Mouse (Mus musculus) embryo, embryonic 9.5 days (tissue): ENCODE measurements at regions not wholly inside any gene's neighbourhood (a gene's known extent, or its start where the extent isn't known, plus 50 kb on each side); places are given as distances from the start of the nearest gene placed in this dataset.

Source experiments
- DNase-seq: peaks from one replicate; pipeline ENCODE4 v3.0.0-alpha.2; 2017; ENCODE audit errors: extremely low spot score

GRCm38 (mm10) chr16:29147766-29148165 is 61.7 kb upstream of the Hrasls start:
- DNase-seq, result no peak

GRCm38 (mm10) chr16:29119217-29119616 is 90.3 kb upstream of the Hrasls start:
- DNase-seq, result no peak

- DNase-seq, result no peak
Observed at GRCm38 (mm10) chr16:29096791-29097190, 112.7 kb upstream of the Hrasls start.

DNA sequence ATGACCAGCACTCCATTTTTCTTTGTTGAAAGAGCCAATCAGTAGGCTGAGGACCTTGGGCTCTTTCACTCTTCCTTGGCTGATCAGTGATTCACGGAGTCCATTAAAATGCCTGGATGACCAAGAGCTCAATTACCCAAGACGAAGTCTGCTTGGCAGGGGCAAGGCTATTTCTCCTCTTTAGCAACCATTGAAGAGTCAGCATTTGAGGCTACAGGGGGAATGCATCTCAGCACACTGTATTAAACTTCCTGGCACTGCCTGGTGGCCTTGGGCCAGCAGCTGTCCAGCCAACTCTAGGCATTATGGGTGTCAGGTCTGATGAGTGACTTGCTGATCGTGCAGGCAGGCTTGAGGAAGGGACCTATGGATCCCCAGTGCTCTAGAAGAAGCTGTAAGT is 136.5 kb upstream of the Mb21d2 start:
- no peak for DNase-seq

GRCm38 (mm10) chr16:29065097-29065785 is 135.8 kb upstream of the Mb21d2 start:
- no peak for DNase-seq

DNA sequence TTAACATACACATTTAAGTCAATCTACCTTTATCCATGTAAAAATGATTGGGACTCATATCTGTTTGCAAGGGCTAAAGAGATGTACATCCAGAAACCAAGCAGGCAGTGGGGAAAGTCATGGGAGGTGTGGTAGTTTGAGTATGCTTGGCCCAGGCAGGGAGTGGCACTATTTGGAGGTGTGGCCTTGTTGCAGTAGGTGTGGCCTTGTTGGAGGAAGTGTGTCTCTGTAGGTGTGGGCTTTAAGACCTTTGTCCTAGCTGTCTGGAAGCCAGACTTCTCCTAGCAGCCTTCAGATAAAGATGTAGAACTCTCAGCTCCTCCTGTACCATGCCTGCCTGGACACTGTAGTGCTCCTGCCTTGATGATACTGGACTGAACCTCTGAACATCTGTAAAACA is 133.9 kb upstream of the Mb21d2 start:
- no peak for DNase-seq

DNA sequence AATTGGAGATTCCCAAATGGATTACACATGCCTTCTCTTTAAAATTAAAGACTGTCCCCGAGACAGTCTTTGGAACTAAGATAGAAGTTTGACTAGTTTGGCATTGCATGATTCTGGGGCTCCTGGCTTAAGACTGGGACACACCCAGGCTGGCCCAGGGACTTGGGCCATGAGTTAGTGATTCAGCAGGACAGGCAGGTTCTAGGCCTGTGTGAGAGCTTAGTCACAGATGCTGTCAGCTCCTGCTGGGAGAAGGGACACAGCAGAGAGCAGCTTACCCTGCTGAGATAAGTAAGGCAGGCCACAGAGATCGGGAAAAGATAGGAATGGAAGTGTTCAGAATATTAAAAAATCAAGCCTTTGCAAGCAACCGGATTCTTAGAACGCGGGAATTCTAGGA is 127.6 kb upstream of the Mb21d2 start:
- no peak for DNase-seq

GRCm38 (mm10) chr16:29054423-29054822 is 125.0 kb upstream of the Mb21d2 start:
- DNase-seq, result peak; percentile 8

GRCm38 (mm10) chr16:29046453-29046993 is 117.0 kb upstream of the Mb21d2 start:
- DNase-seq, result no peak

DNA sequence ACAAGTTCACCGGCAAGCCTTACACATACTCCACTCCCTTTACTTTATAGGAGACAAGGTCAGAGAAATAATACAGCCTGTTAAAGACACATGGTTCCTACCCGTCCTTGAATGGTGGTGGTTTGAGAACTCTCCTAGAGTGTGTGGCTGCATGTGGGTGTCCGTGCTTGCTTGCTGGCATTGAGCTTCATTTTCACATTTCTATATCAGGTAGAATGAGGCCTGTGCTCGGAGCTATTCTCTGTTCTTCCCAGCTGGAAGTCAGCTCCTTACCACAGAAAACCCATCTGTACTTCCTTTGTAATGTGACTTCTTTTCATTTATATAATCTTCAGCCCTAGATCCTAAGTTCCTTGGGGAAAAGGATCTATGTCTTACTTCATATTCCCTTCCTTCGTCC is 106.0 kb upstream of the Mb21d2 start:
- no peak for DNase-seq

DNA sequence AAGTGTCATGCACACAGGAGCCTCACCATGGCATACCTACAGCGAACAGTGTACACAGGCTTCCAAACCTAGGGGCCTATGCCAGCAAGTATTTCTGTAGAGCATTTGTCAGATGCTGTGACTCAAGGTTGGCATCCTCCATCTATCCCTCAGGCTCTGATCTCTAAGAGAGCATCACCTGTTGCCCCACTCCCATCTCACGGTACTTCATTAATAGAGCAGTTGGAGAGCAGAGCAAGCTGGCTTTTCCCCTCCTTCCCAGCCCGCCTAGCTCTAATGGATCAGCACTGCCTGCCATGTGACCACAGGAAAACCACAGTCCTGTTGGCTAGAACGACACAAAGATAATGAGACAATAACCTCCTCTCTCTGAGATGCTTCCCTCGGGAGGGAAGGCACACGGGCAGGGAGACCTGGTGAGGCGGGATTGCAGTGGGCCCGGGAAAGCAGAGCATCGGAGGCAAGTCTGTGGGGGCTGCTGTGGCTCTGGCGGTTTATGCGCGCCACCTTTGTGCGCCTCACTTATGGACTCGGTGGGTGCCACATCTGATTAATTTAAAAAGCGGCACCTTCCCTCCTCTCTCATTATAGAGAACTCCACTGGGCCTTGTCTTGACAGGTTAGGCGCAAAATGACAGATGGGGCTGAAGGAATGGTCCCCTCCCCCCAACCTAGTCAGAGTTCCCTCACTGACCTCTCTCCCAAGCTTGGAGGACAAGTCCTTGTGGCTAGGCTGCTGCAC is 104.8 kb upstream of the Mb21d2 start:
- DNase-seq, result peak; percentile 17

GRCm38 (mm10) chr16:29033357-29033756 is 103.9 kb upstream of the Mb21d2 start:
- no peak for DNase-seq

GRCm38 (mm10) chr16:29027856-29028255 is 98.4 kb upstream of the Mb21d2 start:
- DNase-seq, result no peak

- DNase-seq, result no peak
Observed at GRCm38 (mm10) chr16:29001249-29001648, 71.8 kb upstream of the Mb21d2 start.

DNA sequence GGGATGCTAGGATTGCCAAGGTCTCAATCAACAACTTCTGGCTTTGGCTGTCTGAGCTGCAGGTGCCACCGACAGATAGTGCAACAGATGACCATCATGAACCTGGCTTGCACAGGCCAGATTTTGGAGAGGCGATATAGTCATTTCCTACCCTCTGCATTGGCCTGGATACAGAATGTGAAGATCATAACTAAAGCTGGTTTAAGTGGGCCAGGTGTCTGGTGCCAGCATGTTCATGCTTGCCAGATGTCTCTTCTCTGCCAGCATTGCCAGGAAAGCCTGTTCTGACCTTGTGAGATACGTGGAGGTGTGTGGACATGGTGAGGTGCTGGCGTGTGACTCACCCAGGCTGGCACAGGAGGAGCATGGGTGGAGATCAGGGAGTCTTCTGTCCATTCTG is 70.2 kb upstream of the Mb21d2 start:
- DNase-seq, result no peak

DNA sequence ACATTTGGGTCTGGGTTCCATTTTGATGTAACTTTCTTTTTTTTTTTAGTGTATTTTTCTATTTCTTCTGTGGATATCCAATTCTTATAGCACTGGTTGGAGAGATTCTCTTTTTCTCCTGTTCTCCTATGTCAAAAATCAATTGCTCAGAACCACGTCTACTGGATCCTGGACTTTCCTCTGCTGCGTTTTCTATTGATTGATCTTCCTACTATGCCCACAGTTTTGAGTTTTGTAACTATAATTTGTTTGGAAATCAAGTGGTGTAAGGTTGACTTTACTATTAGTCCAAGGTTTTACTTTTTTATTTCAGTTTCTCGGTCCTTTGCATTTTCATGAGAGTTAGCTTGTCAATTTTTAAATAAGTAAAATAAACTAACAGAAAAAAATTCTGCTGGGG is 67.2 kb upstream of the Mb21d2 start:
- no peak for DNase-seq

GRCm38 (mm10) chr16:28990666-28991065 is 61.2 kb upstream of the Mb21d2 start:
- no peak for DNase-seq

- DNase-seq, result no peak
Observed at GRCm38 (mm10) chr16:28984931-28985330, 55.5 kb upstream of the Mb21d2 start.

DNA sequence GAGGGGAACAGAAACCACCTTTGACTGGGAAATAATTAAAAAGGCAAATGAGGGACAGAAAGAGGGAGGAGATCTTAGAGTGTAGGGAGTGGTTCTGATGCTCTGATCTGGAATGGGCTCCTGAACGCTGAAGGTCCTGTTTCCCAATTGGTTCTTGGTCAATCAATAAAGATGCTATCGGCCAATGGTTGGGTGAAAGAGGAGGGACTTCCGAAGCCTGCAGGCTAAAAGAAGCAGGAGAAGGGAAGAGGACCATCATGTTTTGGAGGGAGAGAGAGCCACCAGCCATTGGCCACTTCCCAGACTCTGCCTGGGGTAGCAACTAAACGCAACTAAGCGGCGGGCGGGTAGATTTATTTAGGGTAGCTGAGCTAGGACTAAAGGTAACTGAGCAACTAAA is 53.4 kb upstream of the Mb21d2 start:
- no peak for DNase-seq
